Mouse (Mus musculus): Measurements from ENCODE around the gene Slc12a3. TPM values are rescaled to one million over a fixed set of nuclear protein-coding genes. Genes with fewer than 3 reads are reported as not detected.

Gene Slc12a3
- polyA plus RNA-seq, 1 experiment = 0.22 TPM

DNA sequence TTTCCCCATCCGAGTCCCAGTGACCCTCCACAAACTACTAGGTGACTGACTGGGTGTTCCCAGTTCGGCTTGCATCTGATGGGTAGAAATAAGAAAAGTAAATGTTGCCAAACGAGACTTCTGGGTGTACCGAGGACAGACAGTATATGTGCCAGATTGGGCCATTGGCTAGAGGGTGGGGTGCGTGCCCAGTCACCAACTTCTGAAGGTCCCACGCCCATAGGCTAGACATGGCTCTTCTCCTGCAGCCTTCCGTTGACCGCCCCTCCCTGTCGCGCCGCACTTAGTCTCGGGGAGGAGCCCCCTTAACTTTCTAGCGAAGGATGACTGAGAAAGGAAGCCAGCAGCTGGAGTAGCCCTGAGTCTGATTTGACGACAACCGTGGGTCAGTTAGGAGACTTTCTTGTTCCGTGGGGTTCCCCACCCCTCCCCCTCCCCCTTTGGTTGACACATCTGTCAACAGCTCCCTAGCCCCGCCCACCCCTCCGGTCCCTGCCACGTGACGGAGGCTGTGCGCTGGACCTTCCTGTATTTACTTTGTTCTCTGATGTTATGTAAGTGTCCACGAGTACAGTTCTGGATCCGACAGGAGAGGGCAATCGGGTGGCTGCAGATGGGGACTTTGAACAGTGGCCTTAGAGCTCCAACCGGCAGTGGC is 58.2 kb downstream of the Slc12a3 start:
- Histone ChIP-seq H3K36me3 (ENCODE audit: control insufficient read depth, insufficient read depth, low read length) (peaks cover 30% of the 10 kb centered on the region), H3K4me3 (ENCODE audit: low read depth, low read length) (peak overlapping the region; percentile 80), H3K27ac (ENCODE audit: insufficient read depth, low read depth, low read length) (peak overlapping the region; percentile 97), H3K27me3 (ENCODE audit: control insufficient read depth, insufficient read depth, low read length) (no peaks in the 10 kb centered on the region), H3K4me1 (ENCODE audit: control insufficient read depth, insufficient read depth, insufficient read length, low read length) (peaks cover 5% of the 10 kb centered on the region; the same call in 1 of the 2 replicates)
- TF ChIP-seq POLR2A (IDR thresholded peaks at IDR 0.05; ENCODE audit: low read depth, low read length) (peak; percentile 35; the same call in 1 of the 2 replicates), CTCF (IDR thresholded peaks at IDR 0.05; ENCODE audit: extremely low read depth, insufficient read length, insufficient replicate concordance, low read depth, low read length) (peak; percentile 13; the same call in 1 of the 2 replicates)
- WGBS = under 1% methylated on average over 25 of the region's 25 CpGs

DNA sequence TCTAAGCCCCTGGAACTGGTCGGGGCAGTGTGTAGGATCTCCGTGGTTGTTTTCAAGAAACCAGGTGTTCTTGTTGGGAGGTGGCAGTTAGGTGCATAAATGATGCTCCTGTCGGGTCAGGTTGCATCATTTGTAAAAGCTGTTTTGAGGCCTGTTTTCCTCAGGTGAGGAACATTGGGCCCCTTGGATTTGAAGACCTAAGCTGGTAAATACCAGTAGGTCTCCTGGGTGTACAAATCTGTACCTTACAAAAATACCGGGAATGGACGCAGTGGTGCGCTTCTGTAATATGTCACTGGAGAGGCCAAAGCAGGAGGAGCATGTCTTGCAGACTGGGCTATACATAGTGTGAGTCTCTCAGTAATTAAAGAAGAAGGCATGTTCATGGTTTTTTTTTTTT is 58.8 kb downstream of the Slc12a3 start:
- H3K4me1 ChIP-seq (ENCODE audit: control insufficient read depth, insufficient read depth, insufficient read length, low read length) = peaks cover 5% of the 10 kb centered on the region; the same call in 1 of the 2 replicates
- TF ChIP-seq CTCF (IDR thresholded peaks at IDR 0.05; ENCODE audit: extremely low read depth, insufficient read length, insufficient replicate concordance, low read depth, low read length) (peak; percentile 0; the same call in 1 of the 2 replicates), POLR2A (IDR thresholded peaks at IDR 0.05; ENCODE audit: low read depth, low read length) (no peak)
- peaks cover 37% of the 10 kb centered on the region for H3K36me3 ChIP-seq (ENCODE audit: control insufficient read depth, insufficient read depth, low read length)
- H3K4me3 ChIP-seq (ENCODE audit: low read depth, low read length) = peak overlapping the region; percentile 80
- 5% methylated on average over 6 of the region's 6 CpGs for WGBS
- peak overlapping the region; percentile 96 for H3K27ac ChIP-seq (ENCODE audit: insufficient read depth, low read depth, low read length)
- H3K27me3 ChIP-seq (ENCODE audit: control insufficient read depth, insufficient read depth, low read length) = no peaks in the 10 kb centered on the region

- WGBS = 86% methylated on average over 6 of the region's 6 CpGs
- TF ChIP-seq CTCF (IDR thresholded peaks at IDR 0.05; ENCODE audit: extremely low read depth, insufficient read length, insufficient replicate concordance, low read depth, low read length) (no peak), POLR2A (IDR thresholded peaks at IDR 0.05; ENCODE audit: low read depth, low read length) (no peak)
- Histone ChIP-seq H3K4me3 (ENCODE audit: low read depth, low read length) (no peak overlapping the region), H3K27me3 (ENCODE audit: control insufficient read depth, insufficient read depth, low read length) (no peaks in the 10 kb centered on the region), H3K27ac (ENCODE audit: insufficient read depth, low read depth, low read length) (no peak overlapping the region), H3K36me3 (ENCODE audit: control insufficient read depth, insufficient read depth, low read length) (peaks cover 51% of the 10 kb centered on the region), H3K4me1 (ENCODE audit: control insufficient read depth, insufficient read depth, insufficient read length, low read length) (peaks cover 5% of the 10 kb centered on the region; the same call in 1 of the 2 replicates)
These were observed 60.5 kb downstream of the Slc12a3 start for GRCm38 (mm10) chr8:94389531-94389930.

DNA sequence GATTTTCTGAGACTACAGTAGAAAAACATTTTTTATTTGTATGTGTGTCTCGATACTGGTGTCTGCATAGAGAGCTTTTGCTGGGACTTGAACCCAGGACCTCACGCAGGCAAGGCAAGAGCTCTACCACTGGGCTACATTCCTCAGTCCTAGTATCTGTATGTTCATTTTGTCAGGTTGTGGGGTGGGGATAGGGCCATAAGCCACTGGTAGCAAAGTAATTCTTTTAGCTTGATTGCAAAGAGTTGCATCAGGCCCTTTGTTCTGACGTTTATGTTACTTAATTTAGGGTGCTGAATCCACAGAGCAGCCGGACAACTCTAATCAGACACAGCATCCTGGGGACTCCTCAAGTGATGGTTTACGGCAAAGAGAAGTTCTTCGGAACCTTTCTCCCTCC is 61.4 kb downstream of the Slc12a3 start:
- Histone ChIP-seq H3K27ac (ENCODE audit: insufficient read depth, low read depth, low read length) (no peak overlapping the region), H3K36me3 (ENCODE audit: control insufficient read depth, insufficient read depth, low read length) (peaks cover 60% of the 10 kb centered on the region), H3K27me3 (ENCODE audit: control insufficient read depth, insufficient read depth, low read length) (no peaks in the 10 kb centered on the region), H3K4me3 (ENCODE audit: low read depth, low read length) (no peak overlapping the region), H3K4me1 (ENCODE audit: control insufficient read depth, insufficient read depth, insufficient read length, low read length) (peaks cover 4% of the 10 kb centered on the region; the same call in 1 of the 2 replicates)
- 89% methylated on average over 6 of the region's 6 CpGs for whole genome bisulfite sequencing
- no peak for TF ChIP-seq CTCF (IDR thresholded peaks at IDR 0.05; ENCODE audit: extremely low read depth, insufficient read length, insufficient replicate concordance, low read depth, low read length)
- no peak for TF ChIP-seq POLR2A (IDR thresholded peaks at IDR 0.05; ENCODE audit: low read depth, low read length)

DNA sequence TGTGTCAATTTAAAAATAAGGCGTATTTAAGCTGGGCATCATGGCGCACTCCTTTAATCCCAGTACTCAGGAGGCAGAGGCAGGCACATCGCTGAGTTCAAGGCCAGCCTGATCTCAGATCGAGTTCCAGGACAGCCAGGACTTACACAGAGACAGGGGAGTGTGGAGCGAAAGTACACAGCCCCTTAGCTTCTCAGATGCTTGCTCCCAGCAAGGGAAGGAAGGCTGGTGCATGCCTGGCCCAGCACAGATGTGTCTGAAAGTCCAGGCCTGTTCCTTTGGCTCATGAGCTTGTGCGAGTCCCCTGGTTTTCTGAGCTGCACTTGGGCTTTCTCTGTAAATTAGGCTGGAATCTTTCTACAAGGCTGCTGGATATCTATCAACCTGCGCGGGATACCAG is 61.9 kb downstream of the Slc12a3 start:
- 96% methylated on average over 8 of the region's 8 CpGs for WGBS
- Histone ChIP-seq H3K36me3 (ENCODE audit: control insufficient read depth, insufficient read depth, low read length) (peaks cover 65% of the 10 kb centered on the region), H3K4me1 (ENCODE audit: control insufficient read depth, insufficient read depth, insufficient read length, low read length) (no peaks in the 10 kb centered on the region), H3K4me3 (ENCODE audit: low read depth, low read length) (no peak overlapping the region), H3K27ac (ENCODE audit: insufficient read depth, low read depth, low read length) (no peak overlapping the region), H3K27me3 (ENCODE audit: control insufficient read depth, insufficient read depth, low read length) (no peaks in the 10 kb centered on the region)
- TF ChIP-seq POLR2A (IDR thresholded peaks at IDR 0.05; ENCODE audit: low read depth, low read length) (no peak), CTCF (IDR thresholded peaks at IDR 0.05; ENCODE audit: extremely low read depth, insufficient read length, insufficient replicate concordance, low read depth, low read length) (no peak)

- TF ChIP-seq CTCF (IDR thresholded peaks at IDR 0.05; ENCODE audit: extremely low read depth, insufficient read length, insufficient replicate concordance, low read depth, low read length) (peak; percentile 62; the same call in 1 of the 2 replicates), POLR2A (IDR thresholded peaks at IDR 0.05; ENCODE audit: low read depth, low read length) (no peak)
- peaks cover 74% of the 10 kb centered on the region for H3K36me3 ChIP-seq (ENCODE audit: control insufficient read depth, insufficient read depth, low read length)
- 79% methylated on average over 12 of the region's 12 CpGs for WGBS
These were observed 63.1 kb downstream of the Slc12a3 start for GRCm38 (mm10) chr8:94392147-94392546.

GRCm38 (mm10) chr8:94392648-94393047 is 63.6 kb downstream of the Slc12a3 start:
- peaks cover 75% of the 10 kb centered on the region for H3K36me3 ChIP-seq (ENCODE audit: control insufficient read depth, insufficient read depth, low read length)
- H3K27ac ChIP-seq (ENCODE audit: insufficient read depth, low read depth, low read length) = no peak overlapping the region
- no peak for TF ChIP-seq POLR2A (IDR thresholded peaks at IDR 0.05; ENCODE audit: low read depth, low read length)
- TF ChIP-seq CTCF (IDR thresholded peaks at IDR 0.05; ENCODE audit: extremely low read depth, insufficient read length, insufficient replicate concordance, low read depth, low read length) = no peak
- H3K4me1 ChIP-seq (ENCODE audit: control insufficient read depth, insufficient read depth, insufficient read length, low read length) = no peaks in the 10 kb centered on the region
- 40% methylated on average over 6 of the region's 6 CpGs for WGBS
- H3K4me3 ChIP-seq (ENCODE audit: low read depth, low read length) = no peak overlapping the region
- no peaks in the 10 kb centered on the region for H3K27me3 ChIP-seq (ENCODE audit: control insufficient read depth, insufficient read depth, low read length)

More at GRCm38 (mm10) chr8:94392147-94392546, 63.1 kb downstream of the Slc12a3 start:
- Histone ChIP-seq H3K4me3 (ENCODE audit: low read depth, low read length) (no peak overlapping the region), H3K27me3 (ENCODE audit: control insufficient read depth, insufficient read depth, low read length) (no peaks in the 10 kb centered on the region), H3K4me1 (ENCODE audit: control insufficient read depth, insufficient read depth, insufficient read length, low read length) (no peaks in the 10 kb centered on the region), H3K27ac (ENCODE audit: insufficient read depth, low read depth, low read length) (no peak overlapping the region)
